Mouse (Mus musculus) frontal cortex, adult 2 months (tissue): Measurements from ENCODE around the gene Cd9. TPM values are rescaled to one million over a fixed set of nuclear protein-coding genes. Genes with fewer than 3 reads are reported as not detected.

Experiments used
- DNase-seq, 2 experiments: peaks; one replicate each; pipeline ENCODE4 v3.0.0; 2022; ENCODE audit warnings: low spot score in 1 of 2; ENCODE audit errors: extremely low spot score in 1 of 2
- polyA plus RNA-seq: library from polyadenylated mRNA; depleted of rRNA; stranded (reverse); fragments of >200 nt; gene quantifications from 2 replicates; pipeline ENCODE4 v1.2.3, GENCODE M21; 2012; rRNA removed

The Cd9 gene
- polyA plus RNA-seq, 1 experiment = 97.2 TPM

GRCm38 (mm10) chr6:125411661-125412060 lies 82.9 kb downstream of the Cd9 start:
- no peak for DNase-seq

DNA sequence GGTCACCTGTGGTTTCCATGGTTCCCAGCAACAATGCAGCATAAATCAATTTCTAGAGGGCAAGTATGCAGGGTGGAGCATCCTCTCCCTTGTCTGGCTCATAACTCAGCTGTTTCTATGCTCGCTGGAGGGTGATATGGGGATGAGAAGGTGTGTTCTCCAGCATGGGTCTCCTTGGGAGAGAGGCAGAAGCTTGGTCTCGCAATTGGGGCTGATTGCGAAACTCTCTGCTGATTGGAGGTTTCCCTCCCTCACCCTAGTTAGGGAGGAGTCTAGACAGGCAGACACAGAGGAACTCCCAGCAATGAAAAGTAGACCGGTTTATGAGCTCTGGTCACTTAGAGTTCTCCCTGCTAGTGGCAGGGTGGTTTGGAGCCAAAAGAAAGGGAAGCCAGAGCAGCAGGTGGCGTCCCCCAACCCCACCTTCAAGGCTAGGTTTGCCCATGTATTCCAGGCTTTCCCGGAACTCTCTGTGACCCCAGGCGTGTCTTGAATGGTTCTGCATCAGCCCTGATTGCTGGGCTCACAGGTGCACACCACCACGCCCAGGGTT lies 83.5 kb downstream of the Cd9 start:
- DNase-seq = no peak

GRCm38 (mm10) chr6:125410551-125410950 lies 84.0 kb downstream of the Cd9 start:
- DNase-seq = no peak

Other genes with a start within 250 kb of the Cd9 start
- gene Tuba3a, start 208.7 kb downstream of the Cd9 start, polyA plus RNA-seq = not detected in 2 replicates
- 13.2 and 14.2 TPM in 2 replicates for gene Ltbr, start 180.9 kb downstream of the Cd9 start, polyA plus RNA-seq
- gene Scnn1a, start 174.1 kb downstream of the Cd9 start, polyA plus RNA-seq = 1.6 and 1.7 TPM in 2 replicates
- gene Tnfrsf1a, start 145.4 kb downstream of the Cd9 start, polyA plus RNA-seq = 16.4 and 18.7 TPM in 2 replicates
- 0.04 and 0.13 TPM in 2 replicates for gene Plekhg6, start 114.0 kb downstream of the Cd9 start, polyA plus RNA-seq
- 20.2 and 21.5 TPM in 2 replicates for gene Vwf, start 52.0 kb upstream of the Cd9 start, polyA plus RNA-seq
- 1.4 and 1.7 TPM in 2 replicates for gene Ano2, start 195.6 kb upstream of the Cd9 start, polyA plus RNA-seq